Mouse (Mus musculus) myocyte (in vitro differentiated cells): ENCODE results near the gene Fam210b.

Source experiments
- POLR2A ChIP-seq: IDR thresholded peaks from one replicate; pipeline ENCODE4 v1.6.1; 2011; ENCODE audit warnings: low read depth, mild to moderate bottlenecking, control low read depth, moderate library complexity; ENCODE audit not compliant: insufficient read length
- POLR2AphosphoS2 ChIP-seq: IDR thresholded peaks from one replicate; pipeline ENCODE4 v1.6.1; 2011; ENCODE audit warnings: low read depth, control low read depth; ENCODE audit not compliant: insufficient read length
- TCF12 ChIP-seq: IDR thresholded peaks from one replicate; pipeline ENCODE4 v1.6.1; 2011; ENCODE audit warnings: mild to moderate bottlenecking, control low read depth; ENCODE audit not compliant: poor library complexity, insufficient read depth, severe bottlenecking

DNA sequence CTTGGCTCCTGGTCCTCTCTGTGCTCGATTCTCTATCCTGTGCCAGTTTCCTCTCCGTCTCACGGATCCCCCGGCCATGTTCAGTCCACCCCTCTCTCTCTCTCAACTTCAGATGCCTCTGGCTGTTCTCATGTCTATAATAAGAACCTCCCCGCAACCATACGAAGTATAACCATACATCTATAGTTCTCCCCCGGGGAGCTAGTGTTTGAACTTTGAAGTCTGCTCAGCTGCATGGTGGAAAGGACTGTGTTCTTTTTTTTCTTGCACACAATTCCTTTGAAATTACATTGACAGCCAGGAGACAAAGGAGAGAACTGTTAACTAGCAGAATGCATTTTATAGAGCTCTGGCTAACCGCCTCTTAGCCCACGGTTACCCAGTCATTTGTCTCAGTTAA is 9.4 kb downstream of the Fam210b start:
- TF ChIP-seq POLR2A (no peak), TCF12 (no peak), POLR2AphosphoS2 (no peak)
